Mouse (Mus musculus) urinary bladder, postnatal 4 days (tissue): Measurements from ENCODE around the gene Sgca.

Experiments
- DNase-seq, 2 experiments: peaks; one replicate each; pipeline ENCODE4 v3.0.0; 2021 to 2022; ENCODE audit warnings: low spot score in 2 of 2

Gene Sgca

GRCm38 (mm10) chr11:94944295-94944694 is 31.8 kb downstream of the Sgca start:
- DNase-seq = no peak

GRCm38 (mm10) chr11:94943054-94943453 is 33.1 kb downstream of the Sgca start:
- DNase-seq = no peak

GRCm38 (mm10) chr11:94942282-94943023 is 33.7 kb downstream of the Sgca start:
- peak in 1 of 2 experiments; percentile 60 for DNase-seq

- DNase-seq = peak in 1 of 2 experiments; percentile 58
Observed at GRCm38 (mm10) chr11:94941776-94942175, 34.4 kb downstream of the Sgca start.

- DNase-seq = peak in 1 of 2 experiments; percentile 57
Observed at GRCm38 (mm10) chr11:94941121-94941520, 35.0 kb downstream of the Sgca start.

- DNase-seq = peak in 1 of 2 experiments; percentile 77
Observed at GRCm38 (mm10) chr11:94939280-94939679, 36.8 kb downstream of the Sgca start.

- peak in 1 of 2 experiments; percentile 60 for DNase-seq
Observed at GRCm38 (mm10) chr11:94938296-94938695, 37.8 kb downstream of the Sgca start.

- no peak for DNase-seq
Observed at GRCm38 (mm10) chr11:94937787-94938186, 38.3 kb downstream of the Sgca start.

- peak; percentile 66 to 69 for DNase-seq
Observed at GRCm38 (mm10) chr11:94937335-94937781, 38.8 kb downstream of the Sgca start.

GRCm38 (mm10) chr11:94936851-94937295 is 39.3 kb downstream of the Sgca start:
- peak; percentile 79 to 90 for DNase-seq

GRCm38 (mm10) chr11:94936045-94936444 is 40.1 kb downstream of the Sgca start, which contains the start of gene Col1a1:
Gene Col1a1, plus strand, starts transcription at chr11:94936224.
- DNase-seq = peak; percentile 90 to 94

- DNase-seq = no peak
Observed at GRCm38 (mm10) chr11:94934526-94934925, 41.6 kb downstream of the Sgca start.

GRCm38 (mm10) chr11:94933584-94933983 is 42.5 kb downstream of the Sgca start:
- peak; percentile 77 to 79 for DNase-seq

- no peak for DNase-seq
Observed at GRCm38 (mm10) chr11:94930151-94930550, 46.0 kb downstream of the Sgca start.

- DNase-seq = no peak
Observed at GRCm38 (mm10) chr11:94929599-94929998, 46.5 kb downstream of the Sgca start.

- DNase-seq = peak; percentile 95
Observed at GRCm38 (mm10) chr11:94928820-94929219, 47.3 kb downstream of the Sgca start.

GRCm38 (mm10) chr11:94927771-94928291 is 48.3 kb downstream of the Sgca start:
- DNase-seq = no peak

- no peak for DNase-seq
Observed at GRCm38 (mm10) chr11:94926431-94926830, 49.7 kb downstream of the Sgca start.

GRCm38 (mm10) chr11:94924977-94925376 is 51.1 kb downstream of the Sgca start:
- no peak for DNase-seq

GRCm38 (mm10) chr11:94920996-94921401 is 55.1 kb downstream of the Sgca start:
- no peak for DNase-seq

- DNase-seq = no peak
Observed at GRCm38 (mm10) chr11:94917717-94918116, 58.4 kb downstream of the Sgca start.

- no peak for DNase-seq
Observed at GRCm38 (mm10) chr11:94916477-94916876, 59.6 kb downstream of the Sgca start.
